Mouse (Mus musculus): Measurements from ENCODE around the gene Sub1. TPM values are rescaled to one million over a fixed set of nuclear protein-coding genes. Genes with fewer than 3 reads are reported as not detected.

Sub1 gene
- polyA plus RNA-seq, 1 experiment from 2014 or later = 582 TPM

Other genes starting within 250 kb of the Sub1 start
- gene Npr3, start 89.7 kb downstream of the Sub1 start, polyA plus RNA-seq (2015; fragmentation: Nextera tagmentation; extraction: Ambion mirVana) = 0.61 and 0.78 TPM in 2 replicates
- 161 and 169 TPM in 2 replicates for gene Zfr, start 120.8 kb upstream of the Sub1 start, polyA plus RNA-seq (2015; fragmentation: Nextera tagmentation; extraction: Ambion mirVana)
- 8.1 TPM in 2 replicates for gene Mtmr12, start 208.0 kb upstream of the Sub1 start, polyA plus RNA-seq (2015; fragmentation: Nextera tagmentation; extraction: Ambion mirVana)

Data from midbrain, embryonic 16.5 days (tissue).